Mouse (Mus musculus) megakaryocyte, embryonic 14.5 days (primary cell): Measurements from ENCODE around the gene Nhej1.

Experiments used
- FLI1 ChIP-seq: IDR thresholded peaks from 2 replicates; pipeline ENCODE4 v1.6.1; 2012; ENCODE audit warnings: low read length, inconsistent platforms, mixed read lengths
- GATA1 ChIP-seq: IDR thresholded peaks from 3 replicates; pipeline ENCODE4 v1.6.1; 2012; ENCODE audit warnings: mixed read lengths, low read length, inconsistent platforms, borderline replicate concordance

- no peak for TF ChIP-seq FLI1
- TF ChIP-seq GATA1, result no peak
Measured at GRCm38 (mm10) chr1:75124346-75125321, at the start of gene Nhej1.
